Mouse (Mus musculus): ENCODE measurements at regions not wholly inside any gene's neighbourhood (a gene's known extent, or its start where the extent isn't known, plus 50 kb on each side); places are given as distances from the start of the nearest gene placed in this dataset.

GRCm38 (mm10) chr13:116707621-116708455 lies 317.5 kb downstream of the Parp8 start:
- TF ChIP-seq CTCF (IDR thresholded peaks at IDR 0.05; ENCODE audit: low read depth) = no peak
- peaks cover 89% of the 10 kb centered on the region for H3K27me3 ChIP-seq (replicated peaks; ENCODE audit: control insufficient read depth, insufficient read depth, low read length)
- whole genome bisulfite sequencing = 15% methylated on average over 20 of the region's 20 CpGs

GRCm38 (mm10) chr13:116706401-116707330 lies 318.7 kb downstream of the Parp8 start:
- H3K36me3 ChIP-seq (ENCODE audit: control insufficient read depth, insufficient read depth) = no peaks in the 10 kb centered on the region
- 14% methylated on average over 18 of the region's 18 CpGs for WGBS
- TF ChIP-seq CTCF (IDR thresholded peaks at IDR 0.05; ENCODE audit: low read depth) = no peak
- ATAC-seq = no peak
- H3K9ac ChIP-seq (ENCODE audit: low read depth, low read length) = no peak overlapping the region
- no peaks in the 10 kb centered on the region for H3K9me3 ChIP-seq (ENCODE audit: control insufficient read depth)
- no peak overlapping the region for H3K4me2 ChIP-seq (replicated peaks; ENCODE audit: low read depth)
- peaks cover 78% of the 10 kb centered on the region for H3K27me3 ChIP-seq (replicated peaks; ENCODE audit: control insufficient read depth, insufficient read depth, low read length)
- no peak overlapping the region for H3K4me3 ChIP-seq (ENCODE audit: low read depth, low read length)
- no peak overlapping the region for H3K27ac ChIP-seq (ENCODE audit: low read depth, low read length)
- H3K4me1 ChIP-seq (replicated peaks; ENCODE audit: control insufficient read depth, insufficient read depth, low read length) = 0 out of 2 replicates have a peak, but pooled peaks cover under 1% of the 10 kb centered on the region

More at GRCm38 (mm10) chr13:116707621-116708455, 317.5 kb downstream of the Parp8 start:
- Histone ChIP-seq H3K4me3 (ENCODE audit: low read depth, low read length) (0 out of 2 replicates have a peak overlapping the region, but pooled peaks have one; percentile 9), H3K9ac (ENCODE audit: low read depth, low read length) (no peak overlapping the region), H3K36me3 (ENCODE audit: control insufficient read depth, insufficient read depth) (no peaks in the 10 kb centered on the region), H3K4me1 (replicated peaks; ENCODE audit: control insufficient read depth, insufficient read depth, low read length) (peaks cover 3% of the 10 kb centered on the region; the same call in 1 of the 2 replicates), H3K9me3 (ENCODE audit: control insufficient read depth) (no peaks in the 10 kb centered on the region), H3K27ac (ENCODE audit: low read depth, low read length) (no peak overlapping the region), H3K4me2 (replicated peaks; ENCODE audit: low read depth) (0 out of 2 replicates have a peak overlapping the region, but pooled peaks have one; percentile 0)
- ATAC-seq = no peak

DNA sequence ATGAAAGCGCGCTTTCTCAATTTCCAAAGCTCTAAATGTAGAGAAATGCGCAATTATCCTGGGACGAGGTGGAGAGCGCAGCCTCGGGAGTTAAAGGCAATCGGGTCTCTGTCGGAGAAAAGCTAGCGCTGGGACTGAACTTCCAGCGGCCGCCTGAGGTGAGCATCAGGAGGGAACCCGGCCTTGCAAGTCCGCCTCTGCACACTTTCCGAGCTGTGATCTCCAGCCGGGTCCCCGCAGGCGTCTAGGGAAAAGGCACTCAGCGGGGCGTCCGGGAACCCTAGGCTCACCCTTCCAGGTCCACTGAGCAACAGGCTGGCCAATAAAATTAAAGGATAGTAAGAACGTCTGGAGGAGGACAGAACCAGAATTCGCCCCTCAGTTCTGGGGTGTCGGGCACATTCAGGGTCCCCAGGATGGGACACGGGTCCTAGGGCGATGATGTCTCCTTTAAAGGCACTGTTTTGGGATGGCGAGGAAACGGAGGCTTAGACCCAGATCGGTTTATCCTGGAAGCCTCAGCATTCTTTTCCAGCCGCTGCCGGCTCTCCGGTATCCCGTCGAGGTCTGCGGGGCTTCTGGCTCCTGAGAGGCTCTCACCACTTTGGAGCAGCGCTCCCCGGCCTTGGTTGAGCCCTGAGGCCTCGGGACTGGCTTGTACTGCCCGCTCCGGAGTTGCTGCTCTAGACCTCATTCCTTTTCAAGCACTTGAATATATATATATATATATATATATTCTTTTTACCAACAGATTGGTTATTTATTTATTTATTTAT lies 319.5 kb downstream of the Parp8 start:
- Histone ChIP-seq H3K4me3 (ENCODE audit: low read depth, low read length) (peak overlapping the region; percentile 31), H3K27me3 (replicated peaks; ENCODE audit: control insufficient read depth, insufficient read depth, low read length) (peaks cover 71% of the 10 kb centered on the region), H3K4me2 (replicated peaks; ENCODE audit: low read depth) (peak overlapping the region; percentile 47), H3K9me3 (ENCODE audit: control insufficient read depth) (no peaks in the 10 kb centered on the region), H3K4me1 (replicated peaks; ENCODE audit: control insufficient read depth, insufficient read depth, low read length) (no peaks in the 10 kb centered on the region), H3K36me3 (ENCODE audit: control insufficient read depth, insufficient read depth) (no peaks in the 10 kb centered on the region), H3K27ac (ENCODE audit: low read depth, low read length) (no peak overlapping the region), H3K9ac (ENCODE audit: low read depth, low read length) (no peak overlapping the region)
- TF ChIP-seq CTCF (IDR thresholded peaks at IDR 0.05; ENCODE audit: low read depth) = no peak
- no peak for ATAC-seq
- WGBS = 2% methylated on average over 39 of the region's 39 CpGs

DNA sequence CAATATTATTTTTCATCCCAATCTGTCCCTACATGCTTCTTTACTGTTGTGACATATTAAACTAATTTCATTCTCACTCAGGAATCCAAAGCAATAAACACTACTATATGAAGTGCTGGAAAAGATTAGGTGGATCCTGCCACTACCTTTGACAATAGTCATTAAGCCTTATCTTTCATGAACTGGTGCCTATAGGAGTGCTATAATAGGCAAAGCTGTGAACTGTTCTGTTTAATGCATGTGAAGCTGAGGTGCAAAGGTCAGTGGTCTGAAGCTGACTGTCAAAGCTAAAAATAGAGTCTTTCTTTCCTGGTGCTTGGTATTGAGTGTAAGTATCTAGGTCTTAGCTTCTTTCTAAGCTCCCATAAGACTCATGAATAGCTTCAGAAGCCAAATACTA lies 336.6 kb downstream of the Parp8 start:
- Histone ChIP-seq H3K9me3 (ENCODE audit: control insufficient read depth) (no peaks in the 10 kb centered on the region), H3K27me3 (replicated peaks; ENCODE audit: control insufficient read depth, insufficient read depth, low read length) (no peaks in the 10 kb centered on the region), H3K4me2 (replicated peaks; ENCODE audit: low read depth) (no peak overlapping the region), H3K4me3 (ENCODE audit: low read depth, low read length) (no peak overlapping the region), H3K9ac (ENCODE audit: low read depth, low read length) (no peak overlapping the region), H3K27ac (ENCODE audit: low read depth, low read length) (no peak overlapping the region), H3K36me3 (ENCODE audit: control insufficient read depth, insufficient read depth) (no peaks in the 10 kb centered on the region), H3K4me1 (replicated peaks; ENCODE audit: control insufficient read depth, insufficient read depth, low read length) (no peaks in the 10 kb centered on the region)
- ATAC-seq = peak; percentile 70
- TF ChIP-seq CTCF (IDR thresholded peaks at IDR 0.05; ENCODE audit: low read depth) = no peak
